Mouse (Mus musculus): ENCODE measurements around the gene Tsks.

Gene Tsks

DNA sequence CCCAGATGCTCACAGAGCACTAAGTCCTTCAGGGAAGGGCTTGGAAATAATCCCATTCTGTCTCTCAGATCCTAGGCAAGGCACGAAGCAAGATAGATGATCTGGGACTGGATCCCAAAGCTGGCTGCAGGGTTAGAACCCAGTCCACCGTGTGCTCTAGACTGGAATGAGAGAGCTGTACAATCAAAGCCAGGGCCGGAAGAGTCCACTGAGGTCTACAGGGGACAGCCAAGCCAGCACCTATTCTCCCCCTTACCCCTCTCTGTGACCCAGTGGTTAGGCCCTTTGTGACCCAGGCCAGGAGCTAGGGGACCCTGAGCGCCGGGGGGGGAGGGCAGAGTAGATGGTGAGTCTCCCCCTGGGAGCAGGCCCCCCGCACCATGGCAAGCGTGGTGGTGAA is at the start of gene Tsks:
Gene Tsks, plus strand, starts transcription at position 301 of the 400 bp plus-strand sequence.
- DNase-seq, result no peak

DNA sequence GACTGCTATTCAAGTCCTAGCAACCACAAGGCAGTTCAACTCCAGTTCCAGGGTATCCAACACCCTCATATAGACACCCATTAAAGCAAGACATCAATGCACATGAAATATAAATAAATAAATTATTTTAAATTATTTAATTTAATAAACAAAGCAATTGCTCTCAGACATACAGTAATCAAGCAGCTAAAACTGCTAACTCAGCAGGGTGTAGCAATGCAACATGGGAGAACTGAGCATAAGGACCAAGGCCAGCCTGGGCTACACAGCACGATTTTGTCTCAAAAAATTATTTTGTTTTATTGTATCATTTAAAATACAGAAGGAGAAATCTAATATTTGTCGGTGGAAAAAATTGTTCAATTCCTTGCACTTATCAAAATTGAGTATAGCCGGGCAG is 48.8 kb upstream of the Tsks start:
- no peak for DNase-seq

DNA sequence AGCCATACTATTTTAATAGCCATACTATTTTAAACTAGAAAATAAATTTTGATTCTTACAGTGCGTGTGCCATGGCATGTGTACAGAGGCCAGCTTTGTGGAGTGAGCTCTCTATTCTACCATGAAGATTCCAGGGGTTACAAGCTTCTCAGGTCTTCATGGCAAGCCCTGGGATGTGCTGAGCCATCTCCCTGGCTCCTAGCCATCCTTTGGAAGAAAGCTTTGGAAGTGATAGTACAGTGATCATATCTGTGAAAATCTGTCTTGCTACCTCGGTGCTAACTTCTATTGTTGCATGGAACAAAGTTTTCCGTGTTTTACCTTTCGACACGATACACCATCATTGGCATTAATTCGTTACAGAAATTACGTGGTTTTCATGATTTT is 47.8 kb upstream of the Tsks start:
- no peak for DNase-seq

DNA sequence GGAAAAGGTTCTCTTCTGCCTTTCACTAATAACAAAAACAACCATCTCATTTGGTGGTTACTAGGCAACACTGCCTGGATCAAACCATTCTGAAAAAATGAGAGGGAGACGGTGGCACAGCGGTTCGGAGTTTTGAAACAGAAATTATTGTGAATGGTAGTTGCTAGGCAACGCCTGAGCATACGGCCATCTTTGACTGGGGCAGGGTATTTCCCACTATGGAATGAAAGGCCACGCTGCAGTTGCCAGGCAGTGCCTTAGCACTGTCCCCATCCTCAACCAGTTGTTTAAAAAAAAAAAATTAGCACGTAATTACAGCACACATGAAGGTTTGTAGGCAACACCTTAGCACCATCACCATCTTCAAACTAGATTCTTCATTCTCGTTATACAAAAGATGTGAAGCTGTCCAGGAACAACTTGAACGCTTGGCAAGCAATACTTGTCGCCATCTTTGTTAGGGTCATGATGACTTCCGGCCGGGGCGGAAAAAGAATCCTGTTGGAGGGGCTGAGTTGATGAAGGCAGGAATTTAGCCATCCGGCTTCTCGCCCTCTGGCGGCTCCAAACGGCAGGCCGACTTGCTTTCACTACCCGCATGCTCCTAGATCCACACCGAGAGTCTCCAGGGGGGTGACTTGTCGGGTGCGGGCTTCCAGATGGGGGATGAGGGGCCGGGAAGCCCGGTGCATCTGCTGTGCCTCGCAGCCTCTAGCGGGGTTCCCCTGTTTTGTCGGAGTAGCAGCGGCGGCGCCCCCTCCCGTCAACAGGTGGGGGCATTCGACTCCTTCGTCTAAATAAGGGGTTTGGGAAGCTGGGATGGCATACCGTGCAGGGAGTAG is 47.2 kb upstream of the Tsks start, which contains the start of gene Fuz:
Gene Fuz, plus strand, starts transcription at position 487 of the 842 bp plus-strand sequence.
- peak; percentile 90 for DNase-seq

DNA sequence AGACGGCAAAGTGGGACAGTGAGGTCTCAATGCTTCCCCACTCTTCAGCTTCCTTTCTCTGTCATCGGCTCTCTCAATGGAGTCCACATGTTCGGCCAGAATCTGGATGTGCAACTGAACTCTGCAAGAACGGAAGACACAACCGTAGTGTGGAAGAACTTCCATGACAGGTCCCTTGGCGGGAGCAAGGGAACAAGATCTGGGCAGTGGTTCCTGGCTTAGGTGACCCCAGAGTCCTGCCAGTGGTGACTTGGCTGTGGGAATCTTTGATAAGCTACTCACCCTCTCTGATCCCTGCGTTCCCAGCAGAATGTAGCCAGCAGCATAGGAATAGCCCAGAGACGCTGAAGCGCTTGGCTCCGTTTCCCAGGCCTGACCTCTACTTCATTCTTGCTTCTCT is 46.5 kb upstream of the Tsks start:
- DNase-seq, result no peak

DNA sequence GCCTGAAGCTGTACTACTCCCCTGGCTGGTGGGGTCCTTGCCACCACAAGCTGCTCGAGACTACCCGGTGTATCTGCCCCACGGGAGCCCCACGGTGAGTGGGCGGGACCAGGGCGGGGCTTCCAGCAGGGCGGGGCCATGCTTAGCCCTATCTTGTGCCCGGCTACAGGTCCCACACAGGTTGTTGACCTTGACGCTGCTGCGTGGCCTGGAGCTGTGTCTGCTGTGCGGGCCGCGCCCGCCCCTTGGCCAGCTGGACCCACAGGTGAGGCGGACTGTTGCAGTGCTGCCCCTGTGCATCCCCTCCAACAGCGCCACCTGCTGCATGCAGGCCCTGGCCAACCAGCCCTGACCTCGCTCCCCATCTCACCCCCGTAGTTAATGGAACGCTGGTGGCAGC is 44.4 kb upstream of the Tsks start:
- DNase-seq, result no peak

DNA sequence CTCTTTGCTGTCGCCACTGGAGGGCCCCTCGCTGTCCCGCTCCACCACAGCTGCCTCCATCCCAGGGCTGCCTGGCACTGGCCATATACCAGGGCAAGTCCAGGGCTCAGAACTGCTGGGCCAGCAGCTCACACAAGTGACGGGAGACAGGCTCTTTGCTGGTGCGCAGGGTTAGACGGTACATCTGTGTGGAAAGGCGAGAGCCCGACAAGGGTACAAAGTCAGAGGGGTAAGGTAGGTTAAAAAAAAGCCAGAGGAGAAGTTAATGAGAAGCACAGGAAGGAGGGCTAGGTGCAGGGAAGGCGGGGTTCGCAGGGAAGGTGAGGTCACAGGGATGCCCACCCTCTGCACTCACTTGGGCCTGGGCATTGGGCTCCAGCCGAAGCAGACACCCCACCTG is 42.4 kb upstream of the Tsks start:
- no peak for DNase-seq

DNA sequence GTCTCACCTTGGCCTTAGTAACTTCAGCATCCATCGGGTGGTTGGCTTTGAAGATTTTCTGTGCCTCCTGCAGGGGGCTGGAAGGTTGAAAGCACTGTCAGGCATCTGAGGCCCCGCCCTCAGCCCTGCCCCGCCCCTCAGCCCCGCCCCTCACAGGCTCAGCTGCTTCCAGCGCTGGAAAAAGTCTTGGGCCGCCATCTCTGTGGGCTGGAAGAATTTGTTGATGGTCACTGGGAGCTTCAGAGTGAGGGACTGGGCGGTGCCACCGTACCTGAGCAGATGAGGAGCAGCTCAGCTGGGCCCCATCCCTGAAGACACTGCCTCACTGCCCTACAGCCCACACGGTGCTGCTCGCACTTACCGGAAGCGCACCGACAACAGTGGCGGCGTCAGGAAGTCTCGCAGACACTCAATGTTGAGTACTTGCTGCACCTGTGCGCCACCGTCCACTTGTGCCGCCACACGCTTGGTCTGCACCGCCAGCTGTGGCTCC is 41.7 kb upstream of the Tsks start:
- no peak for DNase-seq

DNA sequence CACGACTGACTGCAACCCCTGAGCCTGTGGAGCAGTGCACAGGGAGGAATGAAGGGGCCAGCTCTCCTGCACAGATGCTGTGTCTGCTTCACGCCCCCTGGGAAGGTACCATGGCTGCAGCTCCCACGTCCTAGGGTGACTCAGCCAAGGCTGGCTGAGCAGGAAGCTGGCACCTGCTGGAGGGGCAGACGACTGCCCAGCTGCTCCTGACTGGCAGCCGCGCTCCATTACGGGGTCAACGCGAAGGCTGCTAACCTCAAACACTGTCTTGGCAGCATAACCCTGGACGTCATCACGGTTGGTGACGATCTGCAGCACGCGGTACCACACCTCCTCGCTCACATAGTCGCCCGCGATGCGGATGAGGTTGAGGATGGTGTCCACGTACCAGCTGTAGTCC is 37.6 kb upstream of the Tsks start:
- DNase-seq, result peak; percentile 52

DNA sequence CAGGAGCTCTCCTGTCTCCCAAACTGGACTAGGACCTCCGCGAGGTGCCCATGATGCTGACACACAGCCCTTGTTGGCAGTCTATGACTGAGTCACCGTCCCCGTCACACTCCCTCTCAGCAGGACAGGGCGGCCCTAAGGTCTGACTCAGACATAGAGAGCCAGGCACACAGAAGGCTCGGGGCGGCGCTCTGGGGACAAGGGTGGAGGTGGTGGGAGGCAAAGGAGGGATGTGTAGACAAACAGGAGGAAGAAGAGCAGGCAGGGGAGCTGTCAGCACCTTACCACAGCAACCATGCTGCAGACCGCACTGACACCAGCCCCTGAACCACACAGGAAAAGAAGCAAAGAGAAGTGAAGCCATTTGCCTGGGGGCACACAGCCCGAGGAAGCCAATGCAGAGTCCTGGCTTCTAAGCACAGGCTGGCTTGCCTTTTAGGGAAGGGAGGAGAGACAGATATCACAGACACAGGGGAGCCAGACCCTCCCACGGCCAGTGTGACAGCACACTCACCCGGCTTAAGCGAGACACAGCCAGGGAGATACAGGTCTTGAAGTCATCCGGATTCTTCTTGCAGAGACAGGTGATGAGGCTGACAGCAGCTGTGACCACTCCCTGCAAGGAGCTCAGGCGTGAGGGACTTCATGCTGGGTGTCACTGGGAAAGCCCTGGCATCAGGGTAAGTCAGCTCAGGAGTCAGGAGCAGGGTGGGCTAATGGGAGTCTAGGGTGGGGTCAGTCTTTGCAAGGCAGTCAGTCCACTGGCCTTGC is 34.1 kb upstream of the Tsks start:
- no peak for DNase-seq

DNA sequence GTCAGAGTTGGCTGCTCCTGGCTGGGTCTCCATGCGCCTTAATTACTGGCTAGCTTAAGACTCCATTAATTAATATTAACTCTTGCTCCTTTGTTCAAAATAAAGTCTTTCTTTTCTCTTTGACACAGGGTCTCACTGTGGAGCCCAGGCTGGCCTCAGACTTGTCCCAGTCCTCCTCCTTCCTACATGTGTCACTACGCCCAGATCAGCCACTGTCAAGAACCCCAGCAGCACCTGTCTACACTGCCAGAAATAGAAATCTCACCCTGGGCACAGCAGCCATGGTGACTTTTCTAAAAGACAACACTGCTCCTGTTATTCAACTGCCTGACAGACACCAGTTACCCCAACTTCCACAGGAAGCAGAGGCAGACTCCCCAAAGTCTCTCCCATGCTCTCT is 28.6 kb upstream of the Tsks start:
- no peak for DNase-seq

DNA sequence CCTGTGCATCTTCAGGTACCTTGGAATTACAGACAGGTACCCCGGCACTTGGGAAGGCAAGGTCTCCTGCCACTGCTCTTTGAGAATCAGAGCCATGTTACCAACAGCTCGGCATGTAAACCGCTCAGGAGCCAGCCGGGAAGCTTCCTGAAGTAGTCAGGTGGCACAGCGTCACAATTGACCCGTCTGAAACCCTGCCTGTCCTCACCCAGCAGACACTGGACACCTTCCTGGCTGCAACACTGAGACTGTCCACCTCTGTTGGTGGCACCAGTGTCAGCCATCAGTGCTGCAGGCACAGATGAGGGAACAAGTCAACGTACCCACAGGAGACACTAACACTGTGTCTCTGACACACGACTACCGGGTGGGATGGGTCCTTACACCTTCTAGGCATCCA is 27.7 kb upstream of the Tsks start:
- no peak for DNase-seq

DNA sequence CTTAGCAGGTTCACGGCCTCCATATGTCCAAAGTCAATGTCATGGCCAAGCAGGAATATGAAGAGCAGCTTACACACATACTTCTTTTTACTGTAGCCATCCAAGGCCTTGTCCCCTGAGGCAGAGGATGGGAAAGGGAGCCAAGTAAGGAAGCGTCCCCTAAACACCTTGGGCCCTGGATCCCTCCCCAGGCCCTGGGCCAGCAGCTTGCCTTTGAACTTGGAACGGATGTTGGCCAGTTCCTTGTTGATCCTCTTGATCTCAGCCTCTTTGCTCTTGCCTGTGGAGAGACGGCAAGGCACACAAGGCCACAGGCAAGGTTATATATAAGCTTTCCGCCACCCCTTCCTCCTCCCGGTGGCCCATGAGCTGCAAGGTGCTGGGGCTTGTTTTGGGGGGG is 26.8 kb upstream of the Tsks start:
- no peak for DNase-seq

DNA sequence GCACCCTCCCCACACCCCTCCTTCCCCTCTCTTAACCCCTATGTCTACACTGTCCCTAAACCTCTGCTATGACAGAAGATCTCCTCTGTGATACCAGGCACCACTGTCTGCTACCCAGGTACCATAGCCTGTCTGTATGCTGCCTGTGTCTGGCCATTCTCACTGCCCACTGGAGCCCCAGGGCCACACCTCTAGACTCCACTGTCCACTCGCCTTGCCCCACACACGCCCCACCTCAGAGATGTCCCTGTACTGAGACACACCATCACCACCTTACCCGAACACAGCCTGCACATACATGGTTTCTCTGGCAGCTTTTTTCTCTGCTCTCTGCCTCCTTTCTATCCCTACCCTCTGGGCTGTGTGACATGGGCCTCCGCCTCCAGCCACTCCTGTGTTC is 26.1 kb upstream of the Tsks start:
- no peak for DNase-seq

DNA sequence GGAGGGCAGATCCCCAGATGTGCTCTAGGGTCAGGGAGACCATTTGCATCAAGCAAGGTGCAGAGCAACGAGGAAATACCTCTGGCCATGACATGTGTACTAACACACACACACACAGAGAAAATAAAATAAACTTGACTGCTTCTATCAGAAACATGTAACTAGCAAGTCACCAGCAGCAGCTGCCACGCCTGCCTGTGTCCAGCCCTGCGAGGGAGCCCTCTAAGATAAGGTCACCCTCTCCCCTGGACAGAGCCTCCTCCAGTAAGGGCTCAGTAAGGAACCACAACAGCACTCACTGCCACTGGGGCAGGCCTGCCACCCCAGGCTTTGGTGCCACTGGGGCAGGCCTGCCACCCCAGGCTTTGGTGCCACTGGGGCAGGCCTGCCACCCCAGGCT is 24.8 kb upstream of the Tsks start:
- DNase-seq, result no peak

DNA sequence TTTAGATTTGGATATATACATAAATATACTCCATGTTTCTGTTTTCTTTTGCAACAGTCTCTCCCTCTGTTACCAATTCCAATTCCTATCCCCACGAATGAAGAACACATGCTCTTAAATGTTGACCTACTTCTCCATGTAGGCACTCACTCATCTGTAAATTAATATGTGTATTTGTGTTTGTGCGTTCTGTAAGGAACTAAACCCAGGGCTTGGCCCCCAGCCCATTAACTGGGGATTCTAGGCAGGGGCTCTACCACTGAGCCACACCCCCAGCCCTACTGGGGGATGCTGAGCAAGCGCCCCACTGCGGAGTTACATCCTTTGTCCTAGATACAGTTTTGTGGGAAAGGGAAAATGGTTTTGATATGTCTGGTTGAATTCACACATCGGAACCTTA is 23.9 kb upstream of the Tsks start:
- no peak for DNase-seq

DNA sequence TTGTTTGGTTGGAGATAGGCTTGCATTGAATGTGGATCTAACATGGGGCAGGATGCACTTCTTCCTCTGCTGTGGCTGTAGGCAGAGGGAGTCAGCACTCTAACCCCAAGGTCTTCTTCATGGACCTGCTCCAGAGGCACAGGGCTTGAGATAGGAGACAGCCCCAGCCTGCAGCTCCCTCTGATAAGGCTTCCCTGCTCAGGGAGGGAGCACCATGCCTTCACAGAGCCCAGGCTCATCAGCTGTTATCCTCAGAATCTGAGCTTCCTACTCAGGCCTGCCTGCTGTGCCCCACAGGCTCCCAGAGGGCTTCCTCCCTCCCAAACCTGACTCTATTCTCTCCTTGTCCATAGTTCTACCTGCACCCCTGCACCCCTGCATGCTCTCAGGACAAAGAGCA is 20.5 kb upstream of the Tsks start:
- DNase-seq, result no peak

DNA sequence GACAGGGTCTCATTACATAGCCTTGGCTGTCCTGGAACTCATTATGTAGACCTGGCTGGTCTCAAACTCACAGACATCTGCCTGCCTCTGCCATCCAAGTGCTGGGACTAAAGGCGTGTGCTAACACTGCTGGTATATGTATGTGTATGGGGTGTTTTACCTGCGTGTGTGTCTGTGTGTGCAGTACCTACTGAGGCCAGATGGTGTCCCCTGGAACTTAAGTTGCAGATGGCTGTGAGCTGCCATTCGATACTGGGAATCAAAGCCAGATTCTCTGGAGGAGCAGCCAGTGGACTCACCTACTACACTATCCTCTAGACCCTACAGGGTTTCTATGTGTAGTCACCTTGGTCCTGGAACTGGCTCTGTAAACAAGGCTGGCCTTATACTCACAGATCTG is 17.5 kb upstream of the Tsks start:
- no peak for DNase-seq

DNA sequence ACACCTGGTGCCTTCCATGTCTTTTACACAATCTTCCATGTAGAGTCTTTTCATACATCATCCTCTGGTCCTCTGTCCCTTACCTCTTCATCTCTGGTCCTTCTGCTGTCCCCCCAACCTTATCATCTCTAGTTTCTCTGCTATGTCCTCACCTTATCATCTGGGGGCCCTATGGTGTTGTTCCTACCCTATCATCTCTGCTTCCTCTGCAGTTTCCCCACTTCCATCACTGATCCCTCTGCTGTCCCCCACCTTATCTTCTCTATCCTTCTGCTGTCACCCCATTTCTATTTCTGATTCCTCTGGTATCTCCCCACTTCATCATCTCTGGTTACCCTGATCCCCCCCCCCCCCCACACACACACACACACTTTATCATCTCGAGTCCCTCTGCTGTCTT is 14.4 kb upstream of the Tsks start:
- DNase-seq, result no peak

DNA sequence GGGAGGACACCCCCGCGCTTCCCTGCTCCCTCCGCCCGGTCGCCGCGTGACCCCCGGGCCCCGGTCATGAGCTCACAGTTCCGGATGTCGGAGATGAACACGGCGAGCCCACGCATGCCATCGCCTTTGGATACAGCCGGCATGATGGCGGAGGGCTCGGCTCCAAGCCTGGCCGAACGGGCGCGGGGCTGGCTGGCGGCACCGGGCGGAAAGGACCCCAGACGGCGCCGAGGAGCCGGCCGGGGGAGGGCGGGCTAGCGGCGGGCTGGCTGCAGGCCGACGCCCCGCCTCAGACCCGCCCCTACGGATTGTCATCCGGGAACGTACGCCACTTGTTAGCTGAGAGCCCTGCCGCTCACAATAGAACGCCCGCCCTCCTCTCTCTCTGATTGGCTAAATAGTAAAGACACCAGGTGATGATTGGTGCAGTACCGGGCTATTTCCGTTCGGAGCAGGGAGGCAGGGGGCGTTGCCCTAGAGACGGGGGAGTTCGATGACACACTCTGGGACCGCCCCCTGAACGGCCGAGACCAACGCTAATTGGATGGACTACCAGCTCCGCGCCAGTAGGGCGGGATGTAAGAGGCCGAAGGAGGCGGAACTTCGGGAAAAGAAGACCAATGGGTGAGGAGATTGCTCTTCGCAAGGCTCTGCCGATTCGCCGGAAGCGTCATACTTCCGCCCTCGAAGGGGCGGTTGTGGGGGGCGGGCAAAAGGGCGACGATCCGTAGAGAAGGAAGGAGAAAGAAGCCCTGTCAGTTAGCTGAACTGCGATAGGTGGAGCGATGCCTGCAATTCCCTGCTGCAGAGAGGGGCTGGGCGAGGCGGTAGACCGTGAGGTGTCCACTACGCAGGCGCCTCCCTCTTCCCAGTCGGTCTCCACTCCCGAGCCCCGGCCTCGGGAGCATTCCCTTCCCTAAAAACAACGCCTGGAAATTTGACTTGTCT is 13.5 kb upstream of the Tsks start, which contains the start of gene Ap2a1:
Gene Ap2a1, minus strand, starts transcription at position 293 of the 948 bp plus-strand sequence.
- peak; percentile 100 for DNase-seq

DNA sequence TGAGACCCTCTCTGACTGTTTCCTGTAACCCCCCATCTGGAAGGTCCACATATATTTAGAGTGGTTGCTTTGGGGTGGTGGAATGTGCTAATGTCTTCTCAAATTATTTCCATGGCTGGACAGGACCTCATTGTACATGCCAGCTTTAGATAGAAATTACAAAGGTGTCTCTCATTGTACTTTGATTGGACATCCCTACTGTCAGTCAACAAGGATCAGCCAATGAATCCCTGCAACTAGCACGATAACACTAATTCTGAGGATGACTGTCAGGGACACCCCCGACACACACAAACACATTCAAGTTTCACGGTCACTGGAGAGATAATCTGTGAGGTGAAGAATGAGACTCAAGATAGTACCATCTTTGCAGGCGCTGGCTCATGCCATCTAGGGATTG is 4.3 kb upstream of the Tsks start:
- no peak for DNase-seq

DNA sequence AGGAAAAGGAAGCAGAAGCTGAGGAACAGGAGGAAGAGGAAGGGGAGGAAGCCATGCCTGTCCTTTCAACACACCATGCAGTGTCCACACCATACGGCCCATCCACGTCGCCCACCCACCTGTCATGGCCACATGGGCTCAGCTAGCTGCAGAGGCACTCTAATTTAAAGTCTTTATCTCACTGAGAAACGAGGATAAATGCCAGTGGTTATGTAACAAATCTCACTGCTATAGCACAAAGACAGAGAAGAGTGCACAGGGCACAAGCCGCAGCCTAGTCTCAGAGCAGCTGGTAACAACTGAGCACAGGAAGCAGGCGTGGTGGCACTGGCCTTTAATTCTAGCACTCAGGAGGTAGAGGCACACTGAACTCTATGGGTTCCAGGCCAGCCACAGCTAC is 6.9 kb downstream of the Tsks start:
- no peak for DNase-seq

DNA sequence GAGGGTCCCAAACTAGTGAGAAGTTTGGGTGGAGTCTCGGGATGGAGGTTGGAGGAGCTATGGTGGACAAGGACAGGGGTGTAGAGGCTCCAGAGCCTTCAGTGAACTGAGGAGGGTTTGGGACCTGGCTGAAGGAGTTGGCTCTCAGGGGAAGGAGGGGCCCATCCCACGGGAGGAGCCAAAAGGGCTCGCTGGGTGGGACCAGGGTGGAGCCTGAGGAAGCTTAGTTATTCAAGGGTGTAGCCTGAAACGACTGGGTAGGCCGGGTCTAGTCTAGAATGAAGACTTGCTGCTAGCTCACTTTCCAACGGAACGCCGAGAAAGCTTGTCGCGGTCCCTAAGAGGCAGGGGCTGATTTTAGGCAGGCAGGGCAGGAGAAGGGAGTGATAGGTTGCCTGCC is 9.0 kb downstream of the Tsks start:
- DNase-seq, result no peak

Data from right cerebral cortex, postnatal 25 days (tissue).